Comparison of ENCODE assay signal across 11 mouse cellular contexts in genomic region chr3:39372426-39372950, GRCm38 (mm10).
"Had no signal": no experiment of that assay in that cellular context is flagged by ENCODE, and none has a peak within 500 bp of the region (broad histone marks: within the 10 kb centered on the region; RNA-seq: fewer than 3 reads in every experiment).

No protein-coding gene starts in this region.

- H3K27me3 ChIP-seq: limb, embryonic 13.5 days; midbrain, embryonic 13.5 days; neural tube, embryonic 15.5 days had no signal

- H3K4me2 ChIP-seq: limb, embryonic 13.5 days; midbrain, embryonic 13.5 days; neural tube, embryonic 15.5 days had no signal

- H3K4me1 ChIP-seq: limb, embryonic 13.5 days; midbrain, embryonic 13.5 days; neural tube, embryonic 15.5 days had no signal

- H3K27ac ChIP-seq: limb, embryonic 13.5 days; liver, embryonic 14.5 days; midbrain, embryonic 13.5 days; neural tube, embryonic 15.5 days had no signal

- H3K36me3 ChIP-seq: limb, embryonic 13.5 days; midbrain, embryonic 13.5 days; neural tube, embryonic 15.5 days had no signal

- ATAC-seq: midbrain, embryonic 13.5 days had no signal

- H3K9ac ChIP-seq: limb, embryonic 13.5 days; liver, embryonic 14.5 days; midbrain, embryonic 13.5 days; neural tube, embryonic 15.5 days had no signal

- DNase-seq: kidney, postnatal 25 days; layer of hippocampus, adult 9-11 months; layer of hippocampus, postnatal 36 days; lung, adult 18-20 months; right cerebral cortex, postnatal 25 days; thymus, postnatal 4 days had no signal

- H3K4me3 ChIP-seq: limb, embryonic 13.5 days; midbrain, embryonic 13.5 days; myocyte; neural tube, embryonic 15.5 days had no signal

- H3K9me3 ChIP-seq: limb, embryonic 13.5 days; midbrain, embryonic 13.5 days; neural tube, embryonic 15.5 days had no signal
